Mouse (Mus musculus): ENCODE measurements around the gene Cacna2d3. TPM values are rescaled to one million over a fixed set of nuclear protein-coding genes. Genes with fewer than 3 reads are reported as not detected.

Cacna2d3 gene
- total and polyA plus RNA-seq, 3 experiments: not detected

- Histone ChIP-seq H3K27ac (ENCODE audit: control insufficient read depth, low read depth, low read length) (no peak overlapping the region), H3K9me3 (replicated peaks; ENCODE audit: insufficient read depth, low read length) (no peaks in the 10 kb centered on the region), H3K27me3 (ENCODE audit: control insufficient read depth in 1 of 2, insufficient read depth in 2 of 2, low read length in 2 of 2) (no peaks in the 10 kb centered on the region), H3K79me2 (ENCODE audit: control insufficient read depth, insufficient read depth, low read length, poor library complexity) (no peaks in the 10 kb centered on the region), H3K36me3 (ENCODE audit: control insufficient read depth in 1 of 2, insufficient read depth in 2 of 2, low read length in 2 of 2) (no peaks in the 10 kb centered on the region), H3K4me1 (ENCODE audit: control insufficient read depth in 1 of 2, insufficient read depth in 2 of 2, low read length in 2 of 2) (no peaks in the 10 kb centered on the region), H3K9ac (ENCODE audit: control insufficient read depth, low read depth, low read length, poor library complexity, severe bottlenecking) (no peak overlapping the region), H3K4me3 (ENCODE audit: control insufficient read depth in 1 of 2, insufficient read depth in 1 of 2, low read depth in 2 of 2, low read length in 2 of 2) (no peak overlapping the region)
- no peak for DNase-seq (ENCODE audit: low read depth, low spot score)
- TF ChIP-seq CTCF (IDR thresholded peaks at IDR 0.05 in 2 of 3, conservative IDR thresholded peaks at IDR 0.05 in 1 of 3; ENCODE audit: control insufficient read depth in 1 of 3, insufficient read depth in 1 of 3, low read depth in 2 of 3, low read length in 3 of 3, poor library complexity in 1 of 3, severe bottlenecking in 1 of 3) (no peak), SIN3A (IDR thresholded peaks at IDR 0.05; ENCODE audit: low read length) (no peak), SMC3 (IDR thresholded peaks at IDR 0.05; ENCODE audit: low read depth, low read length) (no peak), UBTF (IDR thresholded peaks at IDR 0.05; ENCODE audit: borderline replicate concordance, insufficient read depth, low read depth, low read length) (no peak), CHD2 (IDR thresholded peaks at IDR 0.05; ENCODE audit: low read length) (no peak), USF2 (IDR thresholded peaks at IDR 0.05; ENCODE audit: borderline replicate concordance in 1 of 2, insufficient read depth in 1 of 2, low read depth in 1 of 2, low read length in 2 of 2) (no peak), POLR2A (IDR thresholded peaks at IDR 0.05; ENCODE audit: control insufficient read depth in 1 of 2, insufficient read depth in 1 of 2, low read depth in 1 of 2, low read length in 2 of 2, poor library complexity in 1 of 2) (no peak), TAL1 (IDR thresholded peaks at IDR 0.05; ENCODE audit: low read length) (no peak)
Observed at GRCm38 (mm10) chr14:29260621-29261020, 461.0 kb downstream of the Cacna2d3 start.

GRCm38 (mm10) chr14:29243516-29243915 lies 478.1 kb downstream of the Cacna2d3 start:
- no peaks in the 10 kb centered on the region for H3K36me3 ChIP-seq (ENCODE audit: control insufficient read depth in 1 of 2, insufficient read depth in 2 of 2, low read length in 2 of 2)
- H3K4me3 ChIP-seq (ENCODE audit: control insufficient read depth in 1 of 2, insufficient read depth in 1 of 2, low read depth in 2 of 2, low read length in 2 of 2): no peak overlapping the region
- H3K79me2 ChIP-seq (ENCODE audit: control insufficient read depth, insufficient read depth, low read length, poor library complexity): no peaks in the 10 kb centered on the region
- DNase-seq (ENCODE audit: low read depth, low spot score): no peak
- H3K9me3 ChIP-seq (replicated peaks; ENCODE audit: insufficient read depth, low read length): no peaks in the 10 kb centered on the region
- TF ChIP-seq ZNF384 (IDR thresholded peaks at IDR 0.05; ENCODE audit: low read depth, low read length) (no peak), GABPA (IDR thresholded peaks at IDR 0.05; ENCODE audit: low read depth, low read length) (no peak), POLR2AphosphoS2 (IDR thresholded peaks at IDR 0.05; ENCODE audit: low read length) (no peak), POLR2AphosphoS5 (IDR thresholded peaks at IDR 0.05; ENCODE audit: borderline replicate concordance, low read depth, low read length) (no peak), MYC (IDR thresholded peaks at IDR 0.05; ENCODE audit: low read depth, low read length) (no peak), POLR2A (IDR thresholded peaks at IDR 0.05; ENCODE audit: control insufficient read depth in 1 of 2, insufficient read depth in 1 of 2, low read depth in 1 of 2, low read length in 2 of 2, poor library complexity in 1 of 2) (no peak), RCOR1 (IDR thresholded peaks at IDR 0.05; ENCODE audit: low read depth, low read length) (no peak), MAFK (IDR thresholded peaks at IDR 0.05; ENCODE audit: borderline replicate concordance, low read depth, low read length) (no peak), RAD21 (IDR thresholded peaks at IDR 0.05; ENCODE audit: low read depth, low read length) (no peak), MXI1 (IDR thresholded peaks at IDR 0.05; ENCODE audit: low read depth, low read length) (no peak), ZC3H11A (IDR thresholded peaks at IDR 0.05; ENCODE audit: low read depth, low read length) (no peak), CHD1 (IDR thresholded peaks at IDR 0.05; ENCODE audit: low read depth, low read length) (no peak), MYB (IDR thresholded peaks at IDR 0.05; ENCODE audit: low read depth, low read length) (no peak), MAZ (IDR thresholded peaks at IDR 0.05; ENCODE audit: low read depth, low read length) (no peak), ZMIZ1 (IDR thresholded peaks at IDR 0.05; ENCODE audit: low read depth, low read length) (no peak), NELFE (IDR thresholded peaks at IDR 0.05; ENCODE audit: low read depth, low read length) (no peak), CHD2 (IDR thresholded peaks at IDR 0.05; ENCODE audit: low read length) (no peak), BHLHE40 (IDR thresholded peaks at IDR 0.05; ENCODE audit: borderline replicate concordance, low read depth, low read length) (no peak), ZKSCAN1 (IDR thresholded peaks at IDR 0.05; ENCODE audit: low read depth, low read length) (no peak)
- no peaks in the 10 kb centered on the region for H3K27me3 ChIP-seq (ENCODE audit: control insufficient read depth in 1 of 2, insufficient read depth in 2 of 2, low read length in 2 of 2)
- no peak overlapping the region for H3K9ac ChIP-seq (ENCODE audit: control insufficient read depth, low read depth, low read length, poor library complexity, severe bottlenecking)
- H3K27ac ChIP-seq (ENCODE audit: control insufficient read depth, low read depth, low read length): no peak overlapping the region
- no peaks in the 10 kb centered on the region for H3K4me1 ChIP-seq (ENCODE audit: control insufficient read depth in 1 of 2, insufficient read depth in 2 of 2, low read length in 2 of 2)

Data from MEL (cell line).